Mouse (Mus musculus) G1E (cell line): ENCODE data around the gene Plbd2.

Experiments
- CTCF ChIP-seq: IDR thresholded peaks from 2 replicates; pipeline ENCODE4 v1.5.1; 2012; ENCODE audit warnings: low read depth, low read length, inconsistent platforms, mixed read lengths
- GATA1 ChIP-seq: IDR thresholded peaks from 2 replicates; pipeline ENCODE4 v1.6.1; 2012; ENCODE audit warnings: borderline replicate concordance, low read length, inconsistent platforms, mixed read lengths
- GATA2 ChIP-seq: IDR thresholded peaks from 2 replicates; pipeline ENCODE4 v1.6.1; 2012; ENCODE audit warnings: low read depth, low read length, inconsistent platforms, borderline replicate concordance
- POLR2AphosphoS5 ChIP-seq: IDR thresholded peaks from 2 replicates; pipeline ENCODE4 v1.6.1; 2012; ENCODE audit warnings: low read depth, low read length, inconsistent platforms; ENCODE audit not compliant: insufficient replicate concordance
- TAL1 ChIP-seq: conservative IDR thresholded peaks from 2 replicates; pipeline ENCODE4 v1.6.1; 2012; ENCODE audit warnings: low read depth, low read length, inconsistent platforms, mixed read lengths

DNA sequence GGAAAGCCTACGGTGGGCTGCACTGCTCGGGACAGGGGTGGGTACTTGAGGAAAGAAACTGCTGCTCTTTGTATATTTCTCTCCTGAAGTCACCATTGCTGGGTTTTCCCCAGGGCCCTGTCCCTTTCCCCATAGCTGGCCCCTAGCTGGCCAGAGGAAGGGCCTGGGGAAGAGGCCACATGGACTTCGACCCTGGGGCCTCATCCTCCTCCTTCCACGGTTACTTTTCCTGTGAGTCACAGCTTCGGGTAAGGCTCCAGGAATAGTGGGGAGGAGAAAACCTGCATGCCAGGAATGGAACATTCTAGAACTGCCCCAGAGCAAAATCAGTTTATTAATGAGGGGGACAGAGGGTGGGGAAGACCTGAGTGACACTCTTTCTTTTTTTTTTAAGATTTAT lies 46.7 kb upstream of the Plbd2 start:
- TF ChIP-seq CTCF (no peak), TAL1 (no peak), GATA1 (no peak), POLR2AphosphoS5 (no peak), GATA2 (no peak)
